Mouse (Mus musculus) myocyte (in vitro differentiated cells): ENCODE results near the gene Iqcf6.

ENCODE experiments used
- MAX ChIP-seq: IDR thresholded peaks from one replicate; pipeline ENCODE4 v1.6.1; 2011; ENCODE audit warnings: low read depth, mild to moderate bottlenecking, control low read depth
- USF1 ChIP-seq: IDR thresholded peaks from one replicate; pipeline ENCODE4 v1.6.1; 2011; ENCODE audit warnings: low read depth, mild to moderate bottlenecking, control low read depth, moderate library complexity

DNA sequence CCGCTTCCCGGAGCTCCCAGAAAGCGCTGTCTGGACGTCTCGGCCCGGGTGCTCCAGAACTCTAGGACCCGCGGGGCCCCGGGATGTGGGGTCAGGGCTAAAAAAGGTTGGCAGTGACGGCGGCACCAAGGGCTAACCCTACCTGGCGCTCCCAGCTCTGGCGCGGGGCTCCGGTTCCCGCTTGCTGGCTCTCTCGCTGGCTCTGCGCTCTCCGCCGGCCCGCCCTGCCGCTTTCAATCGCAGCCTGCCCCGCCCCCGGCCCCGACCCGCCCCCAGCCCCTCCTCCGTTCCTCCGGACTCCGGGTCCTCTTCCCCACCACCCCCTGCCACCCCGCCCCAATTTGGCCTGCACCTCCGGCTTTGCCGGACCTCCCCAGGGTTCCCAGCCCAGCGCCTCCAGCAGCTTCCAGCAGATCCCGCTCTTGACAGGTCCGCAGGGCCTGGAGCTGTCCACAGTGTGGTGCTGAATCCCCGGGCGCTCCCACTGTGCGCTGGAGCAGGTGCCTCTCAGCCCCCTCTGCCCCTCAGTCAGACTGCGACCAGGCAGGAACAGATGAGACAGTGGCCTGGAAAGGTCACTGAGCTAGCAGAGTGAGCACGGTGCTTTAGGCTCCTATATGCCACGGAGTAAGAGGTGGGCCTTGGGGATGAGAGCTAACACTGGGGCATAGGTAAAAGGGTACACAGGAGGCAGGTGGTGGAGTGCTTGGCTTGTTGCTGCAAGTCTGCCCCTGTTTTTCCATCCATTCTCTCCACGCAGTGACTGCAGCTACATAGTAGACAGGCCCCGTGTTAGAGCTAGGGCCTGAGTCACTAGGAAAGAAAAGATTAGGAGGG lies 29.7 kb downstream of the Iqcf6 start, which contains the start of gene Grm2:
- TF ChIP-seq MAX (no peak), USF1 (no peak)
